Mouse (Mus musculus): ENCODE measurements around the gene Siah1a. TPM values are rescaled to one million over a fixed set of nuclear protein-coding genes. Genes with fewer than 3 reads are reported as not detected.

Siah1a gene
- total RNA-seq, 2 experiments from 2014 or later, result 18.1 to 21.3 TPM

GRCm38 (mm10) chr8:86744313-86745220 lies 1.2 kb downstream of the Siah1a start:
- DNase-seq, result peak in 1 of 2 experiments; percentile 24

DNA sequence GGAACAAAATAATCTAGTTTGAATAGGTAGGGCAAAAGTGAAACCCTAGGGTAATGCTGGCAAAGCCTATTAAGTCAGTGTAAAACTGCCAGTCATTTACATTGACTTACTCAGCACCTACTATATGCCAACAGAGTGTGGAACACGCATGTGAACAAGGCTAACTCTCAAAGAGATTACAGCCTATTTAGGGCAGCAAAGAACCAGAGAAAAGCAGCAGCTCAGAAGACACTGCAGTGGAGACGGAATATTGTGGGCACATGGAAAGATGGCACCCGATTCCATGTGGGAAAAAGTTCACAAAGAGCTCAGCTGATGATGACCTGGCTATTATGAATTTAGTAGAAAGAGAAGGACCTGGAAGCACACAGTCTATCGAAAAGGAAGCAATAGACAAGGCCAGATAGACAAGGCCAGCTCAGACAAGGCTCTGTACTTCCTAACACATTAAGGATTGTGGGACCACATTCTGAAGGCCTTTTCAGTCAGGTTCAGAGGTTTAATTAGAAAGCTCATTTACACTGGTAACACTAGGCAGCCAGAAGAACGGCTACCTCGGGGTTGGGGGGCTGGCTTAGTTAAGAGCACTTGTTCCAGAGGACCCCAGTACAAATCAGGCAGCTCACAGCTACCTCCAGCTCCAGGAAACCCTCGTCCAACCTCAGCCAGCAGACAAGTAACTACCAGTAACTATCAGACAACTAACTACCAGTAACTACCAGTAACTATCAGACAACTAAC lies 3.0 kb downstream of the Siah1a start:
- no peak for DNase-seq

GRCm38 (mm10) chr8:86741627-86742026 lies 4.1 kb downstream of the Siah1a start:
- no peak for DNase-seq

- DNase-seq, result no peak
Observed at GRCm38 (mm10) chr8:86740899-86741298, 4.8 kb downstream of the Siah1a start.

- DNase-seq, result no peak
Observed at GRCm38 (mm10) chr8:86735446-86736111, 10.2 kb downstream of the Siah1a start.

DNA sequence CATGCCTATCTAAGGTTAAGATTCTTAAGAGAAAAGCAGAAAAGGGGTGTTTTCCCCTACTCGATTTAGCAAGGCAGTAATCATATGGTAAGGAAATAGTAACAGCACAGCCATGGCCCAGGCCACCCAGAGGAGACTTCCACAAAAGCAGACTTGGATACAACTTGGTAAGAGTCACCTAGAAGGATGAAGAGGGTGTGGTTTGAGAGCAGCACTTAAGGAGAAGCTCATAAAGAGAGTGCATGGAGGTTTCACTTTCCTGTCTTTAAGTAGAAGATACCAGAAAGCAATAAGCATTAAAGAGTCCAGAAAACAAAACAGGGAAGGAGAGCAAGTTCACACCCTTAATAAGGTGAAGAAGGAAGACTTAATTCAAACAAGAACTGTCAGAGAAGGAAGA lies 10.8 kb downstream of the Siah1a start:
- no peak for DNase-seq

- DNase-seq, result no peak
Observed at GRCm38 (mm10) chr8:86734171-86734570, 11.6 kb downstream of the Siah1a start.

DNA sequence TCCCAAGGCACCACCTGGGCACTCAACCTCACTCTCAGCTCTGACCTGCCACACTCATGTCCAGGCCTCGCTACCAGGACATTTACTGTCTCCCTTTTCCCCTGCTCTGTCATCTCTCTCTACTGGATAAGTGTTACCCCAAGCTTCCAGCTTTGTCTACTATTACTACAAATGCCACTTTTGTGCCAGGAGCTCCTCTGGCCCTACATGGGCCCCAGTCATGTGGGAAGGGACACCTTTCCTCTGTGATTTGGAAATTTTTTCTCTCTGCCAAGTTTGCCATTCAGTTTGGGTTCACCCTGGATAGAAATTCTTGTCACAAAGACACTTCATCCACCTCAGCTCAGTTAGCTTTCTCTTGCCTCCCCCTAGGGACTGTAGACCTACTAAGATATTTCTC lies 14.9 kb downstream of the Siah1a start:
- no peak for DNase-seq

DNA sequence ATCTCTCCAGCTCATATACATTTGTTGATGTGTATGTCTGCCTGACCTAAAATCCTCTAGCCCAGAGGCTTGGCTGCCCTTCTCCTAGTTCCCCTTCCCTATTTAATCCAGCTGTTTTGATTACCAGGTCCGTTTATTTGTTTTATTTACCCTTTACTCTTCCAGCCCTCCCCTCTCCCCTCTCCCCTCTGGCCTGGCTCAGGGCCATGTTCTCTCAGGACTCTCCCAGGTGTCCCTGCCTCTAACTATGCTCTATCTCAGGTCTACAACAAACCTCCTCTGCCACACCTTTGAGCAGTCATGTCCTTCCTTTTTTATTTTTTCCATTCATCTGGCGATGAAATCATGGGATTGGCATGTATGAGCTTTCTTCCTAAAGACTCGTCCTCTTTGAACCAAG lies 15.4 kb downstream of the Siah1a start:
- DNase-seq, result no peak

DNA sequence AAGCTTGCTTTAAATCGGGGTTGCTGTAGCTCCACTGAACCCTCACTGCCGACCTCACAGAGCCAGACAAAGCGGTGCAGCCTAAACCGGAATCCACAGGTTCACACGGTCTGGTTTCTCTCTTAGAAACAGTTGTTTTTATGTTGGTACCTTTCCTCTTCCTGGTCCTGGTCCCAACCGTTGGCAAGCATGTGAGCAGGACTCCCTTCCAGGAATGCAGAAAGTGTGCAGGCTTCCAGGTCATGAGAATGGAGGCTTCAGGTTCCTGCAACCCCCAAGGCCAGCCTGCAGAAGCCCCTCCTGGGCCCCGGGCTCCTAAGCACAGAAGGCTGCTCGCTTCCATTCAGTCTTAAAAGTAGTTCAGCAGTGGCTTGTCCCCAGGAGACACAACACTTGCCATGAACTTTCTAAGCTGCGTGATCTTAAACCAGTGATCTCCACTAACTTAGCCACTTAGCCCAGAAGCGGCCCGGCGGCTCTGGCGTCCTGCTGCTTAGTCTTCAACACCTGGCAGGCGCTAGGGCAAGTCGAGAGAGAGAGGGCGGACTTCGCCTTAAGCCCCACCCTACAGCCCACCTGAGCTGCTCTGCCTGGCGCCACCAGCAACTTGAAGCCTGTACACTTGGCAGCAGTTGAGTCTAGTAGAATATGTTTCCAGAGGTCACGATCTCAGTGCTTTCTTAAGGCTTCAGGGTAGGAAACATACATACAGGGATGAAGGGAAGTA lies 17.3 kb downstream of the Siah1a start:
- DNase-seq, result no peak

GRCm38 (mm10) chr8:86726959-86727358 lies 18.8 kb downstream of the Siah1a start:
- peak in 1 of 2 experiments; percentile 40 for DNase-seq

GRCm38 (mm10) chr8:86721490-86721889 lies 24.2 kb downstream of the Siah1a start:
- no peak for DNase-seq

- peak in 1 of 2 experiments; percentile 25 for DNase-seq
Observed at GRCm38 (mm10) chr8:86720756-86721459, 24.8 kb downstream of the Siah1a start.

GRCm38 (mm10) chr8:86719368-86719767 lies 26.4 kb downstream of the Siah1a start:
- DNase-seq, result no peak

DNA sequence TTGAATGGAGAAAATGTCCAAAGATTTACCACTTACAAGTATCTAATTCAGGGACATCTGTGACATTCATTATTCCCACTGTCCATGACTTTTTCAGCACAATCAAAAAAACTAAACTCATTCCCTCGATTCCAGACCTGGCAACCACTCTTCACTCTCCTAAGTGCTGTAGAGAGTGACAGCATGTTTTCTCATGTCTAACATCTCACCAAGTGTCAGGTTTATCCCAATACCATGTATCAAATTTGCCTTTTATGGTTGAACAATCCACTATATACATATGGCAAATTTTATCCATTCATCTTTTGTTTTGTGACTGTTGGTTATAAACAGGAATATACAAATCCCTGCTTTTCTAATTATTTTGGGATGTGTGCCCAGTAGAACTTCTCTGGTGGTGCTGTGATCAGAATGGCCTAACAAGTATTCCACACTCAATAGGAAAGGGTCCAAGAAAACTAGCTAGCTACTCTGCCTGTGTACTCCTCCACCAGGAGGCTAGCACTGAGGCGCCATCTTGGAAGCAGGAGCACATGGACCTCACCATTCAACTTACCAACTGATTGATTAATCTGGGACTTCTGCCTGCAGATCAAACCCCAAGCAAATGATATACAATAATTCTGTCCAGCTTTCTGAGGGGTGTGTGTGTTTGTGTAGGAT lies 27.3 kb downstream of the Siah1a start:
- no peak for DNase-seq

DNA sequence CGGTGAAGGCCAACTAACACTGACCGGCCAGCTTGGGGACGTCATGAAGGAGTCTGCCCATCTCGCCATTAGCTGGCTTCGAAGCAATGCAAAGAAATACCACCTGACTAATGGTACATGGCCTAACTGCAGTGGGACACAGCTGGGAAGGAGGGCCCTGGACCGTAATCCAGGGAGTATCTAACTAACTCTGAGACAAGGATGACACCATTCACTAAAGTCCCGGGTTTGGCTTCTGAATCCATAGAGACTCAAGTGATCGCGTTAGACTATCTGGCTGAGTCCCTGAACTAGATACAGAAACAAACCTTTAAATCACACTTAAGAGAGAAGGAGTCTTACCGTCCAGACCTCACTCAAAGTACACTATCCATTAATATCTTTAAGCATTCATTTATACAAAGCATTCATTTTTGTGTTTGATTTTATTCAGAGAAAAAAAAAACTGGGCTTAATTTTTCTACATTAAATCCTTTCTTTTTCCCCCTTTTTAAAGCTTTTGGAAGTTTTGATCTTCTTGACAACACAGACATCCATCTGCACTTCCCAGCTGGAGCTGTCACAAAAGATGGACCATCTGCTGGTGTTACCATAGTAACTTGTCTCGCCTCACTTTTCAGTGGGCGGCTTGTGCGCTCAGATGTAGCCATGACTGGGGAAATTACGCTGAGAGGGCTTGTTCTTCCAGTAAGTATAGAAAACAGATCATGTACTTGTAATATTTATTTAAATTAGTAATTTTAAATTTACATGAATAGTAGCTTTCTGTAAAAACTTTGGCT lies 32.1 kb downstream of the Siah1a start:
- DNase-seq, result no peak

GRCm38 (mm10) chr8:86712594-86712993 lies 33.1 kb downstream of the Siah1a start:
- no peak for DNase-seq

DNA sequence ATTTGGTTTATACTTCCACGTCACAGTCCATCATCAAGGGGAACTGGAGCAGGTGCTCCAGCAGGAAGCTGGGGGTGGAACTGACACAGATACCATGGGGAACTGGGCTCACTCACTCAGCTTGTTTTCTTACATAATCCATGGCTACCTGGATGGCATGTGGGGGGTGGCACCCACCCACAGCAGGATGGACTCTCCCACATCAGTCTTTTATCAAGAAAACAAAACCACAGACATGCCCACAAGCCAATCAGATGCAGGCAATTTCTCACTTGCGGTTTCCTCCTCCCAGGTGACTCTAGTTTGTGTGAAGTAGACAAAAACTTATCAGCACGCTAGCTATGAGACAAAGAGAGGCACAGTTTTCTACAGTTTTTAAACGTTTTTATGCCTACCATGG lies 37.9 kb downstream of the Siah1a start:
- DNase-seq, result no peak

DNA sequence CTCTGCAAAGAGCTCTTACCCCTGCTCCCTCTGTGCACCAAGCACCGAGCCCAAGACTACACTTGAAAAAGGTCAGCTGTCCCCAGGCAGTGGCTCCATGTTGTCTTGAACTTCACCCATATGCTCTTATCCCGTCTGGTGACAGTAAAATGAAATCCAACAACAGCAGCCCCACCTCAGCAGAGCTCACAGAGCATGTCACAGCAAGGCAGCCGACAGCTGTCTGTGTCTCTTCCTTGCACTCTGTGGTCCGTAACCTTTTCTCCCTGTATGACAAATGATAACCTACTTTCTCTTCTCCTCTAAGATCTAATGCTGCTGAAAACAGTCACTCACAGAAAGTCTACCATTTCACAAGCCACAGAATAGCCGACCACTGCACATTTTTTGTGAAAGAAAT lies 39.0 kb downstream of the Siah1a start:
- DNase-seq, result no peak

- DNase-seq, result no peak
Observed at GRCm38 (mm10) chr8:86705317-86705716, 40.4 kb downstream of the Siah1a start.

Measured in adrenal gland, postnatal 36 days (tissue).